Mouse (Mus musculus) limb, embryonic 13.5 days (tissue): Measurements from ENCODE around the gene Sox1. TPM values are rescaled to one million over a fixed set of nuclear protein-coding genes. Genes with fewer than 3 reads are reported as not detected.
A peak's percentile ranks its signal among the peaks of the same experiment; 100 is the strongest.

ENCODE experiments used
- ATAC-seq: fragments of 200-750 bp; cut with Nextera tagmentation; 2 replicates; pipeline ENCODE4 v1.8.0; 2017; ENCODE audit warnings: low read depth, moderate number of reproducible peaks, moderate TSS enrichment; ENCODE audit not compliant: low FRiP score
- H3K27ac ChIP-seq: fragments of 300-500 bp; sonication (generic); 2 replicates; pipeline ENCODE4 v1.5.1; 2015; ENCODE audit warnings: inconsistent platforms, mild to moderate bottlenecking, moderate library complexity
- H3K27me3 ChIP-seq: fragments of 300-500 bp; sonication (generic); 2 replicates; pipeline ENCODE4 v1.6.1; 2015; ENCODE audit warnings: mild to moderate bottlenecking, inconsistent platforms
- H3K36me3 ChIP-seq: fragments of 300-500 bp; sonication (generic); 2 replicates; pipeline ENCODE4 v1.6.1; 2015; ENCODE audit warnings: inconsistent platforms, mild to moderate bottlenecking, moderate library complexity
- H3K4me1 ChIP-seq: fragments of 300-500 bp; sonication (generic); 2 replicates; pipeline ENCODE4 v1.6.1; 2015; ENCODE audit warnings: inconsistent platforms
- H3K4me2 ChIP-seq: fragments of 300-500 bp; sonication (generic); replicated peaks from 2 replicates; pipeline ENCODE4 v1.6.1; 2015; ENCODE audit warnings: inconsistent platforms, mild to moderate bottlenecking, moderate library complexity
- H3K4me3 ChIP-seq: fragments of 300-500 bp; sonication (generic); 2 replicates; pipeline ENCODE4 v1.5.1; 2015; ENCODE audit warnings: moderate library complexity, mild to moderate bottlenecking, inconsistent platforms
- H3K9ac ChIP-seq: fragments of 300-500 bp; sonication (generic); 2 replicates; pipeline ENCODE4 v1.6.1; 2015; ENCODE audit warnings: mild to moderate bottlenecking, inconsistent platforms
- H3K9me3 ChIP-seq: fragments of 300-500 bp; sonication (generic); 2 replicates; pipeline ENCODE4 v1.6.1; 2016; ENCODE audit warnings: inconsistent platforms
- WGBS: fragments of 180-500 bp; shearing (Covaris S2); methylation state at CpG from one replicate; pipeline ENCODE4 v1.1.7; 2015; 5-methylcytosine and 5-hydroxymethylcytosine counted together
- polyA plus RNA-seq: library from polyadenylated mRNA; unstranded; fragments of >200 nt; fragmentation: Nextera tagmentation; extraction: Ambion mirVana; gene quantifications from 2 replicates; pipeline ENCODE4 v1.2.1, GENCODE M21; 2015

The Sox1 gene
- polyA plus RNA-seq, 1 experiment from 2014 or later, result not detected

- ATAC-seq, result peak; percentile 54; the same call in 1 of the 2 replicates
- under 1% methylated on average over 37 of the region's 37 CpGs for WGBS
Measured at GRCm38 (mm10) chr8:12391366-12392250, 3.5 kb upstream of the Sox1 start.

DNA sequence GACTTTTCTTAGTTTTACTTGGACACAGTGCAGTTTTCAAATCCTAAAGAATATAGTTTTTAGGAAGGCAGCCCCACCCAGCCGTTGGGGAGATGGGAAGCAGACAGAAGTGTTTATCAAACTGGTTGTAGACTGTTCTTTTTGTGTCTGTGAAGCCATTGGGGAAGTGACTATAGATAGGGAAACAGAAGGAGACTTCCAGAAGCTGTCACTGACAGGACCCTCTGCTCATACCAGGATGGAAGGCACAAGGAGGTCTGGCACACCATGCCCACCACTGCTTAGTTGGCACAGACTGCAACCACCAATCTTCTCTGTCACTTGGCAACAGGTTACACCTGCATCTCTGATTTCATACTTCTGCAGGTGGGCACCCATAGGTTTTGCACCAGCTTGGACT is 2.3 kb upstream of the Sox1 start:
- Histone ChIP-seq H3K36me3 (no peaks in the 10 kb centered on the region), H3K27me3 (peaks cover 97% of the 10 kb centered on the region), H3K9me3 (no peaks in the 10 kb centered on the region), H3K4me1 (peaks cover 28% of the 10 kb centered on the region), H3K9ac (no peak overlapping the region), H3K27ac (no peak overlapping the region), H3K4me3 (no peak overlapping the region), H3K4me2 (no peak overlapping the region)
- ATAC-seq, result no peak
- 14% methylated on average over 1 of the region's 1 CpGs for WGBS

More at GRCm38 (mm10) chr8:12391366-12392250, 3.5 kb upstream of the Sox1 start:
- peaks cover 98% of the 10 kb centered on the region for H3K27me3 ChIP-seq
- no peak overlapping the region for H3K4me2 ChIP-seq
- no peak overlapping the region for H3K4me3 ChIP-seq
- no peaks in the 10 kb centered on the region for H3K9me3 ChIP-seq
- no peaks in the 10 kb centered on the region for H3K36me3 ChIP-seq
- no peak overlapping the region for H3K9ac ChIP-seq
- peaks cover 21% of the 10 kb centered on the region for H3K4me1 ChIP-seq
- no peak overlapping the region for H3K27ac ChIP-seq

- peaks cover 96% of the 10 kb centered on the region for H3K27me3 ChIP-seq
- no peak for ATAC-seq
- peak overlapping the region; percentile 70 for H3K4me2 ChIP-seq
- H3K9ac ChIP-seq, result no peak overlapping the region
- peaks cover 28% of the 10 kb centered on the region for H3K4me1 ChIP-seq
- H3K36me3 ChIP-seq, result no peaks in the 10 kb centered on the region
- H3K9me3 ChIP-seq, result no peaks in the 10 kb centered on the region
- H3K4me3 ChIP-seq, result peak overlapping the region; percentile 44
- 2% methylated on average over 22 of the region's 22 CpGs for WGBS
- H3K27ac ChIP-seq, result no peak overlapping the region
Measured at GRCm38 (mm10) chr8:12394385-12395000, 602 bp upstream of the Sox1 start.

GRCm38 (mm10) chr8:12396501-12397345 is 1.6 kb downstream of the Sox1 start:
- Histone ChIP-seq H3K36me3 (no peaks in the 10 kb centered on the region), H3K9ac (no peak overlapping the region), H3K4me1 (peaks cover 36% of the 10 kb centered on the region), H3K4me3 (peak overlapping the region; percentile 35), H3K9me3 (no peaks in the 10 kb centered on the region), H3K4me2 (peak overlapping the region; percentile 58), H3K27me3 (peaks cover 96% of the 10 kb centered on the region), H3K27ac (no peak overlapping the region)
- under 1% methylated on average over 96 of the region's 118 CpGs for WGBS
- no peak; the same call in 1 of the 2 replicates for ATAC-seq

DNA sequence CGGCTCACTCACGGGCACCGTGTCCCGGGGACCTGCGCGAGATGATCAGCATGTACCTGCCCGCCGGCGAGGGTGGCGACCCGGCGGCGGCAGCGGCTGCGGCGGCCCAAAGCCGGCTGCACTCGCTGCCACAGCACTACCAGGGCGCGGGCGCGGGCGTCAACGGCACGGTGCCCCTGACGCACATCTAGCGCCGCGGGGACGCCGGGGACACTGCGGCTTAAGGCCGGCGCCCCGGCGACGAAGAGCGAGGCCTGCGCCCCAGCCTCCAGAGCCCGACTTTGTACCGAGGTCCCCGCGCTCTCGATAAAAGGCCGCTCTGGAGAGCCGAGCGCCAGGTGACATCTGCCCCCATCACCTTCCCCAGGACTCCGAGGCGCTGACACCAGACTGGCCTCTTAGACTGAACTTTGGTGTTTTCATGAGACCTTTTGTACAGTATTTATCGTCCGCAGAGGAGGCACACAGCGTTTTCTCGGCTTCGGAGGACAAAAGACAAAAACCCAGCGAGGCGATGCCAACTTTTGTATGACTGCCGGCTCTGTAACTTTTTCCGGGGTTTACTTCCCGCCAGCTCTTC is 2.3 kb downstream of the Sox1 start:
- Histone ChIP-seq H3K9ac (no peak overlapping the region), H3K4me3 (peak overlapping the region; percentile 35), H3K9me3 (no peaks in the 10 kb centered on the region), H3K36me3 (no peaks in the 10 kb centered on the region), H3K27me3 (peaks cover 96% of the 10 kb centered on the region), H3K4me1 (peaks cover 36% of the 10 kb centered on the region), H3K4me2 (peak overlapping the region; percentile 58), H3K27ac (no peak overlapping the region)
- WGBS, result under 1% methylated on average over 57 of the region's 59 CpGs
- ATAC-seq, result no peak

- Histone ChIP-seq H3K4me3 (no peak overlapping the region), H3K27me3 (peaks cover 96% of the 10 kb centered on the region), H3K9me3 (no peaks in the 10 kb centered on the region), H3K9ac (no peak overlapping the region), H3K4me1 (peaks cover 36% of the 10 kb centered on the region), H3K4me2 (no peak overlapping the region), H3K36me3 (no peaks in the 10 kb centered on the region), H3K27ac (no peak overlapping the region)
- ATAC-seq, result no peak
- 2% methylated on average over 21 of the region's 21 CpGs for WGBS
Measured at GRCm38 (mm10) chr8:12398011-12398945, 3.2 kb downstream of the Sox1 start.

GRCm38 (mm10) chr8:12399421-12400205 is 4.5 kb downstream of the Sox1 start:
- ATAC-seq, result no peak
- Histone ChIP-seq H3K36me3 (no peaks in the 10 kb centered on the region), H3K4me1 (peaks cover 34% of the 10 kb centered on the region), H3K9me3 (no peaks in the 10 kb centered on the region), H3K9ac (no peak overlapping the region), H3K4me3 (no peak overlapping the region), H3K4me2 (no peak overlapping the region), H3K27ac (no peak overlapping the region), H3K27me3 (peaks cover 98% of the 10 kb centered on the region)
- WGBS, result under 1% methylated on average over 5 of the region's 5 CpGs

DNA sequence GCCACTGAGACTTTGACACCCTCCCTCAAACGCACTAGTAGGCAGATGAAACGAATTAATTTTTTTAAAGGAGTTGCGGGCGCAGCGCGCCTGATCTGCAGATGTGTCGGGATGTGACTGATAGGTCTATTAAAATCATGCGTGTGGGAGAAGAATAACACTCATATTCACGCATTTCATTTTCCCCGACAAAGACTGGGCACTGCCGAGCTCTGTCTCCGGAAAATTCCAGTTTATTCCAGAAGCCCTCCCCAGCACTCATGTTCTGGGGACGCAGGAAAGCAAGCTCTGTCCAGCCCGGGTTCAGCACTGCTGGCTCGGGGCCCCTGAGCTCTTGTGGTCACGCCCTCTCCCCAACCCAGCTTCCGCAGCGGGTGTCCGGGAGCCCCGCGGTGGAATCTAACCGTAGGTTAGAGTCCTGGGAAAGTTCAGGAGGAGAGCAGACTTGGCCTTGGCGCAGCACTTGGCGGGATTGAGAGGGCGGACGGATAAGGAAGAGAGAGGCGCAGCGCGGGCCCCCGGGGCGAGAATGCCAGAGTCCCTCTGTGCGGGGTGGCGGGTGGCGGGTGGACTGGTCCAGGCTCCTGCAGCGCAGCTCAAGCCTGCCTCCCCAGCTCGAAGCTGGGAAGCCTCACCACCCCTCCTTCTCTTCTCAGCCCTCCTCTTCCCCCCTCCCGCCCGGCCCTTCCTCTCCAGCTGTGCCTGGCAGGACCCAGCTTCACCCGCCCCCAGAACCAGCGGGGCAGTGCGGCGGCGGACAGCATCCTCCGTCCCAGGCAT is 5.7 kb downstream of the Sox1 start:
- H3K9me3 ChIP-seq, result no peaks in the 10 kb centered on the region
- peak overlapping the region; percentile 16 for H3K4me3 ChIP-seq
- 0% methylated on average over 39 of the region's 44 CpGs for WGBS
- H3K36me3 ChIP-seq, result no peaks in the 10 kb centered on the region
- no peak overlapping the region for H3K9ac ChIP-seq
- ATAC-seq, result peak; percentile 42; the same call in 1 of the 2 replicates
- peak overlapping the region; percentile 32 for H3K4me2 ChIP-seq
- no peak overlapping the region for H3K27ac ChIP-seq
- H3K4me1 ChIP-seq, result peaks cover 23% of the 10 kb centered on the region
- H3K27me3 ChIP-seq, result peaks cover 96% of the 10 kb centered on the region

- WGBS, result 1% methylated on average over 35 of the region's 35 CpGs
- Histone ChIP-seq H3K36me3 (no peaks in the 10 kb centered on the region), H3K4me3 (peak overlapping the region; percentile 16), H3K27me3 (peaks cover 96% of the 10 kb centered on the region), H3K9me3 (no peaks in the 10 kb centered on the region), H3K4me1 (peaks cover 17% of the 10 kb centered on the region), H3K27ac (no peak overlapping the region), H3K9ac (no peak overlapping the region), H3K4me2 (no peak overlapping the region)
- no peak for ATAC-seq
Measured at GRCm38 (mm10) chr8:12401391-12402270, 6.5 kb downstream of the Sox1 start.
